15 mouse cellular contexts compared by ENCODE assay signal in the genomic region with DNA sequence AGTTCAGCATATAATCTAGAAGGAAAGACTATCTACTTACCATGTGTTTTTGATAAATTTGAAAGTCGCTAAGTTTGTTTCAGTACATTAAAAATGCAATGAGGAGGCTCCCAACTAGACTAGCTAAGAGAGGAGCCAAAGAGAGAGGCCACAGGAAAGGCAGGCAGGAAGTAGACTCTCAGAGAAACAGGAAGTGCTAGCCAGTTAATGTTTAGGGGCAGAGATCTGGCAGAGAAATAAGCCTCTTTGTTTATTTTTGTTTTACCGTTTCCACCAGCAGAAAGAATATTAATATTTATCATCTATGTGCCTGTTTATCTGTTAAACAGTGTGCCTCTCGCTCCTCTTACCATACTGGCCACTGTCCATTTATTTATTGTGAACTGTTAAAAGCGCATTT. TPM values are rescaled to one million over a fixed set of nuclear protein-coding genes. Genes with fewer than 3 reads are reported as not detected.
DNase-seq lines count a peak whose midpoint lies in the region; ATAC-seq and TF ChIP-seq lines count a peak whose summit lies in the region.
"Had no signal": no experiment of that assay in that cellular context is flagged by ENCODE, and none has a peak within 500 bp of the region (broad histone marks: within the 10 kb centered on the region; RNA-seq: fewer than 3 reads in every experiment).

No protein-coding gene starts in this region.

- H3K9ac ChIP-seq in forebrain, embryonic 11.5 days (ENCODE audit: low read length): no peak overlapping the region
- H3K9ac ChIP-seq: limb, embryonic 12.5 days; liver, embryonic 15.5 days; midbrain, embryonic 13.5 days had no signal

- H3K27ac ChIP-seq in heart, embryonic 10.5 days: no peak overlapping the region
- peak overlapping the region; percentile 39 for H3K27ac ChIP-seq in bone marrow macrophage, adult 2 months (ENCODE audit: insufficient read depth, low read depth, low read length)
- no peak overlapping the region for H3K27ac ChIP-seq in forebrain, embryonic 11.5 days (ENCODE audit: low read depth, low read length)
- H3K27ac ChIP-seq: hindbrain, embryonic 10.5 days; limb, embryonic 12.5 days; liver, embryonic 15.5 days; midbrain, embryonic 13.5 days had no signal

- H3K36me3 ChIP-seq in heart, embryonic 10.5 days: no peaks in the 10 kb centered on the region
- H3K36me3 ChIP-seq in forebrain, embryonic 11.5 days (ENCODE audit: control insufficient read depth, insufficient read depth, low read length): no peaks in the 10 kb centered on the region
- H3K36me3 ChIP-seq: hindbrain, embryonic 10.5 days; limb, embryonic 12.5 days; liver, embryonic 15.5 days; midbrain, embryonic 13.5 days had no signal

- 66% methylated on average over 4 of the region's 4 CpGs for WGBS in heart, embryonic 10.5 days
- WGBS in forebrain, embryonic 11.5 days: 79% methylated on average over 4 of the region's 4 CpGs

- no peak for TF ChIP-seq CTCF in bone marrow macrophage, adult 2 months (IDR thresholded peaks at IDR 0.05; ENCODE audit: low read depth, low read length)

- no peak for TF ChIP-seq POLR2A in bone marrow macrophage, adult 2 months (IDR thresholded peaks at IDR 0.05; ENCODE audit: borderline replicate concordance, low read depth, low read length)

- H3K27me3 ChIP-seq in heart, embryonic 10.5 days (ENCODE audit: insufficient read depth, poor library complexity, severe bottlenecking): peaks cover 9% of the 10 kb centered on the region; the same call in 1 of the 2 replicates
- no peaks in the 10 kb centered on the region for H3K27me3 ChIP-seq in forebrain, embryonic 11.5 days (ENCODE audit: control insufficient read depth, insufficient read depth, low read length)
- H3K27me3 ChIP-seq: limb, embryonic 12.5 days; midbrain, embryonic 13.5 days had no signal

- no peak overlapping the region for H3K4me3 ChIP-seq in heart, embryonic 10.5 days
- H3K4me3 ChIP-seq in bone marrow macrophage, adult 2 months (ENCODE audit: insufficient read depth, low read length): no peak overlapping the region
- no peak overlapping the region for H3K4me3 ChIP-seq in forebrain, embryonic 11.5 days (ENCODE audit: low read depth, low read length)
- H3K4me3 ChIP-seq: hindbrain, embryonic 10.5 days; limb, embryonic 12.5 days; liver, embryonic 15.5 days; midbrain, embryonic 13.5 days had no signal

- ATAC-seq in forebrain, embryonic 11.5 days (replicated peaks; ENCODE audit: low FRiP score): no peak
- ATAC-seq: midbrain, embryonic 13.5 days had no signal

- H3K4me1 ChIP-seq in heart, embryonic 10.5 days: peaks cover 6% of the 10 kb centered on the region; the same call in 1 of the 2 replicates
- H3K4me1 ChIP-seq in bone marrow macrophage, adult 2 months (ENCODE audit: control insufficient read depth, insufficient read depth, low read length): peaks cover 30% of the 10 kb centered on the region
- H3K4me1 ChIP-seq in forebrain, embryonic 11.5 days (replicated peaks; ENCODE audit: control insufficient read depth, insufficient read depth, low read length): 0 out of 2 replicates have a peak, but pooled peaks cover 2% of the 10 kb centered on the region

- no peak overlapping the region for H3K4me2 ChIP-seq in forebrain, embryonic 11.5 days (ENCODE audit: low read depth, low read length, severe bottlenecking)
- H3K4me2 ChIP-seq: limb, embryonic 12.5 days; liver, embryonic 15.5 days; midbrain, embryonic 13.5 days had no signal

- peak; percentile 50 for DNase-seq in heart, adult 8-10 months (ENCODE audit: low spot score)
- no peak for DNase-seq in heart, embryonic 10.5 days (ENCODE audit: low spot score)
- DNase-seq in 416B (ENCODE audit: low read depth): peak; percentile 60
- peak; percentile 60 for DNase-seq in lung, postnatal 36 days
- no peak for DNase-seq in ovary, postnatal 10 days (ENCODE audit: low spot score)
- no peak for DNase-seq in urinary bladder, postnatal 25 days (ENCODE audit: low spot score)
- DNase-seq in forebrain, embryonic 11.5 days (ENCODE audit: low spot score): no peak
- DNase-seq: cerebellum, adult 11-12 months; embryo, embryonic 11 days; gastrocnemius, postnatal 36 days had no signal

- no peaks in the 10 kb centered on the region for H3K9me3 ChIP-seq in heart, embryonic 10.5 days
- no peaks in the 10 kb centered on the region for H3K9me3 ChIP-seq in forebrain, embryonic 11.5 days (ENCODE audit: control insufficient read depth, low read length)
- H3K9me3 ChIP-seq: hindbrain, embryonic 10.5 days; limb, embryonic 12.5 days; liver, embryonic 15.5 days; midbrain, embryonic 13.5 days had no signal

RNA-seq across cellular contexts. Expression of a gene that starts 5.4 kb away (rescaled TPM):
- total RNA-seq in heart, adult 8-10 months (2022): 10 to 100 TPM; 28.1 to 43.5 (median 41.9) TPM
- 7.4 and 10.0 TPM in 2 replicates for polyA plus RNA-seq in heart, embryonic 10.5 days (2016; fragmentation: Nextera tagmentation; extraction: Ambion mirVana)
- 66.4 and 70.8 TPM in 2 replicates for polyA plus RNA-seq in bone marrow macrophage, adult 2 months (2012; ENCODE audit: insufficient read depth, insufficient read length, missing spikeins)
- 5.4 and 7.3 TPM in 2 replicates for polyA plus RNA-seq in forebrain, embryonic 11.5 days (2014; fragmentation: Nextera tagmentation; extraction: Ambion mirVana)

RNA-seq across cellular contexts. Expression of a gene that starts 19.8 kb away (rescaled TPM):
- 100 to 1,000 TPM; 156 to 240 (median 203) TPM for total RNA-seq in heart, adult 8-10 months (2022)
- polyA plus RNA-seq in heart, embryonic 10.5 days (2016; fragmentation: Nextera tagmentation; extraction: Ambion mirVana): 28.2 and 36.1 TPM in 2 replicates
- polyA plus RNA-seq in bone marrow macrophage, adult 2 months (2012; ENCODE audit: insufficient read depth, insufficient read length, missing spikeins): 11.6 and 13.7 TPM in 2 replicates
- 6.7 and 8.2 TPM in 2 replicates for polyA plus RNA-seq in forebrain, embryonic 11.5 days (2014; fragmentation: Nextera tagmentation; extraction: Ambion mirVana)

Comparison
In these comparisons a context has a peak if more than half of its experiments do, and no peak if none do; other contexts are left out.
1. DNase-seq: peak in heart, adult 8-10 months (single experiment), 416B (single experiment) and lung, postnatal 36 days (single experiment); none in heart, embryonic 10.5 days (single experiment), ovary, postnatal 10 days (single experiment), urinary bladder, postnatal 25 days (single experiment) and forebrain, embryonic 11.5 days (single experiment).